Mouse (Mus musculus) midbrain, embryonic 15.5 days (tissue): ENCODE results near the gene Fam71a. TPM values are rescaled to one million over a fixed set of nuclear protein-coding genes. Genes with fewer than 3 reads are reported as not detected.

Experiments
- polyA plus RNA-seq: library from polyadenylated mRNA; unstranded; fragments of >200 nt; fragmentation: Nextera tagmentation; extraction: Ambion mirVana; gene quantifications from 2 replicates; pipeline ENCODE4 v1.2.1, GENCODE M21; 2015

Gene Fam71a
- polyA plus RNA-seq, 1 experiment from 2014 or later = not detected

Other genes with a start within 250 kb of the Fam71a start
- 51.5 and 53.2 TPM in 2 replicates for gene Angel2, start 239.7 kb downstream of the Fam71a start, polyA plus RNA-seq
- gene Vash2, start 185.5 kb downstream of the Fam71a start, polyA plus RNA-seq = 78.1 and 85.0 TPM in 2 replicates
- gene Flvcr1, start 138.7 kb downstream of the Fam71a start, polyA plus RNA-seq = 8.6 and 8.7 TPM in 2 replicates
- gene Spata45, start 128.2 kb downstream of the Fam71a start, polyA plus RNA-seq = not detected in 2 replicates
- 11.8 and 17.4 TPM in 2 replicates for gene Tatdn3, start 101.9 kb downstream of the Fam71a start, polyA plus RNA-seq
- 4.1 and 5.1 TPM in 2 replicates for gene Nsl1, start 101.8 kb downstream of the Fam71a start, polyA plus RNA-seq
- 0.84 and 1.2 TPM in 2 replicates for gene Batf3, start 67.0 kb downstream of the Fam71a start, polyA plus RNA-seq
- 1.5 and 1.6 TPM in 2 replicates for gene Atf3, start 53.2 kb upstream of the Fam71a start, polyA plus RNA-seq
- 111 and 123 TPM in 2 replicates for gene Nenf, start 153.4 kb upstream of the Fam71a start, polyA plus RNA-seq
- 43.2 and 44.5 TPM in 2 replicates for gene Tmem206, start 161.1 kb upstream of the Fam71a start, polyA plus RNA-seq
- 8.3 and 9.4 TPM in 2 replicates for gene Ppp2r5a, start 238.5 kb upstream of the Fam71a start, polyA plus RNA-seq